Mouse (Mus musculus): ENCODE data around the gene Dnajc6. TPM values are rescaled to one million over a fixed set of nuclear protein-coding genes. Genes with fewer than 3 reads are reported as not detected.

Dnajc6 gene
- polyA plus RNA-seq, 1 experiment from 2014 or later = 22.0 TPM

- H3K36me3 ChIP-seq (ENCODE audit: control insufficient read depth, insufficient read depth, low read length) = no peaks in the 10 kb centered on the region
- no peak overlapping the region for H3K4me2 ChIP-seq (ENCODE audit: low read length)
- H3K4me1 ChIP-seq (ENCODE audit: control insufficient read depth, insufficient read depth, low read length) = peaks cover 7% of the 10 kb centered on the region
- WGBS = 79% methylated on average over 8 of the region's 8 CpGs
- no peak overlapping the region for H3K9ac ChIP-seq (ENCODE audit: low read length)
- H3K4me3 ChIP-seq (ENCODE audit: low read depth, low read length) = no peak overlapping the region
- H3K27me3 ChIP-seq (replicated peaks; ENCODE audit: control insufficient read depth, insufficient read depth, low read length) = no peaks in the 10 kb centered on the region
- H3K9me3 ChIP-seq (replicated peaks; ENCODE audit: control insufficient read depth, low read length) = no peaks in the 10 kb centered on the region
- no peak for ATAC-seq
- 0 out of 2 replicates have a peak overlapping the region, but pooled peaks have one; percentile 3 for H3K27ac ChIP-seq (ENCODE audit: low read depth, low read length)
- no peak for DNase-seq (ENCODE audit: low spot score)
Observed at GRCm38 (mm10) chr4:101510111-101510903, 13.9 kb downstream of the Dnajc6 start.

GRCm38 (mm10) chr4:101510904-101511210 lies 14.4 kb downstream of the Dnajc6 start:
- no peak overlapping the region for H3K4me2 ChIP-seq (ENCODE audit: low read length)
- H3K9ac ChIP-seq (ENCODE audit: low read length) = no peak overlapping the region
- no peak for DNase-seq (ENCODE audit: low spot score)
- H3K9me3 ChIP-seq (replicated peaks; ENCODE audit: control insufficient read depth, low read length) = no peaks in the 10 kb centered on the region
- no peaks in the 10 kb centered on the region for H3K36me3 ChIP-seq (ENCODE audit: control insufficient read depth, insufficient read depth, low read length)
- no peak for ATAC-seq
- H3K4me1 ChIP-seq (ENCODE audit: control insufficient read depth, insufficient read depth, low read length) = peaks cover 7% of the 10 kb centered on the region
- H3K27ac ChIP-seq (ENCODE audit: low read depth, low read length) = no peak overlapping the region
- WGBS = 84% methylated on average over 5 of the region's 5 CpGs
- no peak overlapping the region for H3K4me3 ChIP-seq (ENCODE audit: low read depth, low read length)
- H3K27me3 ChIP-seq (replicated peaks; ENCODE audit: control insufficient read depth, insufficient read depth, low read length) = no peaks in the 10 kb centered on the region

- no peaks in the 10 kb centered on the region for H3K27me3 ChIP-seq (replicated peaks; ENCODE audit: control insufficient read depth, insufficient read depth, low read length)
Observed at GRCm38 (mm10) chr4:101511768-101512521, 15.5 kb downstream of the Dnajc6 start.

GRCm38 (mm10) chr4:101513251-101513650 lies 16.8 kb downstream of the Dnajc6 start:
- Histone ChIP-seq H3K9ac (ENCODE audit: low read length) (no peak overlapping the region), H3K4me2 (ENCODE audit: low read length) (no peak overlapping the region), H3K27me3 (replicated peaks; ENCODE audit: control insufficient read depth, insufficient read depth, low read length) (no peaks in the 10 kb centered on the region), H3K36me3 (ENCODE audit: control insufficient read depth, insufficient read depth, low read length) (no peaks in the 10 kb centered on the region), H3K27ac (ENCODE audit: low read depth, low read length) (no peak overlapping the region), H3K4me3 (ENCODE audit: low read depth, low read length) (no peak overlapping the region), H3K9me3 (replicated peaks; ENCODE audit: control insufficient read depth, low read length) (no peaks in the 10 kb centered on the region), H3K4me1 (ENCODE audit: control insufficient read depth, insufficient read depth, low read length) (peaks cover 7% of the 10 kb centered on the region)
- ATAC-seq (no peak), DNase-seq (ENCODE audit: low spot score) (no peak)
- WGBS = 94% methylated on average over 3 of the region's 3 CpGs

More at GRCm38 (mm10) chr4:101511768-101512521, 15.5 kb downstream of the Dnajc6 start:
- Histone ChIP-seq H3K4me3 (ENCODE audit: low read depth, low read length) (no peak overlapping the region), H3K36me3 (ENCODE audit: control insufficient read depth, insufficient read depth, low read length) (no peaks in the 10 kb centered on the region), H3K4me1 (ENCODE audit: control insufficient read depth, insufficient read depth, low read length) (peaks cover 7% of the 10 kb centered on the region), H3K9ac (ENCODE audit: low read length) (no peak overlapping the region), H3K27ac (ENCODE audit: low read depth, low read length) (no peak overlapping the region), H3K9me3 (replicated peaks; ENCODE audit: control insufficient read depth, low read length) (no peaks in the 10 kb centered on the region), H3K4me2 (ENCODE audit: low read length) (no peak overlapping the region)
- no peak for ATAC-seq
- WGBS = 90% methylated on average over 5 of the region's 5 CpGs
- DNase-seq (ENCODE audit: low spot score) = no peak

GRCm38 (mm10) chr4:101515853-101516252 lies 19.4 kb downstream of the Dnajc6 start:
- Histone ChIP-seq H3K9me3 (replicated peaks; ENCODE audit: control insufficient read depth, low read length) (no peaks in the 10 kb centered on the region), H3K4me1 (ENCODE audit: control insufficient read depth, insufficient read depth, low read length) (no peaks in the 10 kb centered on the region), H3K4me3 (ENCODE audit: low read depth, low read length) (no peak overlapping the region), H3K27ac (ENCODE audit: low read depth, low read length) (no peak overlapping the region), H3K27me3 (replicated peaks; ENCODE audit: control insufficient read depth, insufficient read depth, low read length) (no peaks in the 10 kb centered on the region), H3K36me3 (ENCODE audit: control insufficient read depth, insufficient read depth, low read length) (no peaks in the 10 kb centered on the region), H3K9ac (ENCODE audit: low read length) (no peak overlapping the region), H3K4me2 (ENCODE audit: low read length) (no peak overlapping the region)
- DNase-seq (ENCODE audit: low spot score) (no peak), ATAC-seq (no peak)
- WGBS = 95% methylated on average over 14 of the region's 14 CpGs

- ATAC-seq (no peak), DNase-seq (ENCODE audit: low spot score) (no peak)
- Histone ChIP-seq H3K9ac (ENCODE audit: low read length) (no peak overlapping the region), H3K4me3 (ENCODE audit: low read depth, low read length) (no peak overlapping the region), H3K4me2 (ENCODE audit: low read length) (no peak overlapping the region), H3K27me3 (replicated peaks; ENCODE audit: control insufficient read depth, insufficient read depth, low read length) (no peaks in the 10 kb centered on the region), H3K4me1 (ENCODE audit: control insufficient read depth, insufficient read depth, low read length) (no peaks in the 10 kb centered on the region), H3K9me3 (replicated peaks; ENCODE audit: control insufficient read depth, low read length) (no peaks in the 10 kb centered on the region), H3K36me3 (ENCODE audit: control insufficient read depth, insufficient read depth, low read length) (no peaks in the 10 kb centered on the region), H3K27ac (ENCODE audit: low read depth, low read length) (no peak overlapping the region)
- 87% methylated on average over 17 of the region's 17 CpGs for WGBS
Observed at GRCm38 (mm10) chr4:101516434-101517168, 20.2 kb downstream of the Dnajc6 start.

GRCm38 (mm10) chr4:101531901-101532300 lies 35.5 kb downstream of the Dnajc6 start:
- DNase-seq (ENCODE audit: low spot score) = no peak
- Histone ChIP-seq H3K4me3 (ENCODE audit: low read depth, low read length) (no peak overlapping the region), H3K36me3 (ENCODE audit: control insufficient read depth, insufficient read depth, low read length) (no peaks in the 10 kb centered on the region), H3K27ac (ENCODE audit: low read depth, low read length) (no peak overlapping the region), H3K4me1 (ENCODE audit: control insufficient read depth, insufficient read depth, low read length) (no peaks in the 10 kb centered on the region), H3K9ac (ENCODE audit: low read length) (no peak overlapping the region), H3K9me3 (replicated peaks; ENCODE audit: control insufficient read depth, low read length) (no peaks in the 10 kb centered on the region), H3K27me3 (replicated peaks; ENCODE audit: control insufficient read depth, insufficient read depth, low read length) (no peaks in the 10 kb centered on the region), H3K4me2 (ENCODE audit: low read length) (no peak overlapping the region)
- no peak for ATAC-seq
- 79% methylated on average over 4 of the region's 4 CpGs for WGBS

GRCm38 (mm10) chr4:101540516-101540915 lies 44.1 kb downstream of the Dnajc6 start:
- no peaks in the 10 kb centered on the region for H3K4me1 ChIP-seq (ENCODE audit: control insufficient read depth, insufficient read depth, low read length)
- H3K4me2 ChIP-seq (ENCODE audit: low read length) = no peak overlapping the region
- no peaks in the 10 kb centered on the region for H3K27me3 ChIP-seq (replicated peaks; ENCODE audit: control insufficient read depth, insufficient read depth, low read length)
- 83% methylated on average over 4 of the region's 4 CpGs for WGBS
- H3K27ac ChIP-seq (ENCODE audit: low read depth, low read length) = no peak overlapping the region
- no peak for ATAC-seq
- no peaks in the 10 kb centered on the region for H3K36me3 ChIP-seq (ENCODE audit: control insufficient read depth, insufficient read depth, low read length)
- no peaks in the 10 kb centered on the region for H3K9me3 ChIP-seq (replicated peaks; ENCODE audit: control insufficient read depth, low read length)
- no peak for DNase-seq (ENCODE audit: low spot score)
- no peak overlapping the region for H3K4me3 ChIP-seq (ENCODE audit: low read depth, low read length)
- H3K9ac ChIP-seq (ENCODE audit: low read length) = no peak overlapping the region
